Mouse (Mus musculus): Measurements from ENCODE around the gene Adgrg6.

The Adgrg6 gene

DNA sequence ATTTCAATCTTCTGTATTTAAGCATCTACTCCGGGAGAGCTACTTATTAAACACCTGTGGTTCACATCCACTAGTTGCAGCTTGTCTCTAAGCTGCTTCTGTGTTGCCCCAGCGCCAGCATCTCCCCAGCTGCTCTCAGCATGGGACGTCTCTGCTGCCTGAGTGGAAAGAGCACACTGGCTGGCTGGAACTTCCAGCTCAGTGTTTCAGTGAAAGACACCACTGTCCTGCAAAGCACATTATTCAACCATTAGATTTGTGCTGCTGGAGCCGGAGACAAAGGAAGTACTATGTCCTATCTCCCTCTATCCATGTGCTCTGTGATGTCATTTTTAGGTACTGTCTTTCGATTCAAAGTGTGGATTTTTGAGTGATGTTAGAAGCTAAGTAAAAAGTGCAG lies 63.0 kb downstream of the Adgrg6 start:
- DNase-seq: no peak

DNA sequence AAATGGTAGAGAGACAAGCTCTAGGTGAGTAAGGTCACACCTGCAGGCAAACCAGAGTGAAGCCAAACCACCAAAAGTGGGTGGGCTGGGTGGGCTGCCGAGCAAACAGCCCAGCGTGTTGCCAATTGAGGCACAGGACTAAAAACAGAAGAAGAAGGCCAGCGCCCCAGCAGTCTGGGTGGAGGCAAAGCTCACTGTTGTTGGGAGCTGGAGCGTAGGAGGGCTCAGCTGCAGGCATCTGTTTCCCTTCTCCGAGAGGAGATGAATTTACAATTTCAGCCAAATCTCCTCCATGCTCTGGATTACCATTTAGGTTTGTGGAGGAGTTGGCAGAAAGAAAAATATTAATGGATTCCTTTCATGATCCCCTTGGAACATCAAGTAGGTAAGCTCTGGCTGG lies 64.5 kb downstream of the Adgrg6 start:
- no peak for DNase-seq

DNA sequence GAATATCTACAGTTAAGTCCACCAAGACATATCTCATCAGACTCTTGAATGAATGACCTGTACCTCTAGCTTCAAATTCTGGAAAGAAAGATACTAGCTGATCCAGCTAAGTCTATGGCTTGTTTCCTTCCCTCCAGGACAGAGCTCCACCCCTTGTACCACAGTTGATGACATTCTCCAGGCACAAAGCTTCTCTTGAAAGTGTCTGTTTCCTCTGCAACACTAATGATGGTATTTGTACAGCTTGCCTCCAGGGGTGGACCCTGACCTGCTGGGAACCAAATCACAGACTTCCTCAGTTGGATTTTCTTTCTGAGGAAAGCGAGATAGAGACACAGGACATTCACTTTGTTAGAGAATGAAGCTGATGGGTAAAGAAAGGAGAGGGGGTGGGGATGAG lies 69.1 kb downstream of the Adgrg6 start:
- DNase-seq: no peak

DNA sequence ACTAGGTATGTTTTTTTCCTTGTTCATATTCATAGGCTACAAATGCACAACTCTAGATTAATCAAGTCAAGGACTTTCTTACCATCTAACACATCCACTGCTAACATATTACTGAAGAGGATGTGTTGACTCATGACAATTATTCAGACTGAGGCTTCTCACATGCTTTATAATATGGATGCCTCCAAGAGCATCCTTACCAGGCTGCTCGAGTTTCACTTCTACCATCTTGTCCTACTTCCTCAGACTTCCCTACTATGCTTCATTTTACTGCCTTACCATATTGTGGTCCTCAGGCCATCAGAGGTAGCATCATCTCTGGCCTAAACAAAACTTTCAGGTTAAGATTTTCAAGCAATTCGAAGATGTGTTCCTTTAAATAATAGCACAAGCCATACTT lies 69.8 kb downstream of the Adgrg6 start:
- no peak for DNase-seq

DNA sequence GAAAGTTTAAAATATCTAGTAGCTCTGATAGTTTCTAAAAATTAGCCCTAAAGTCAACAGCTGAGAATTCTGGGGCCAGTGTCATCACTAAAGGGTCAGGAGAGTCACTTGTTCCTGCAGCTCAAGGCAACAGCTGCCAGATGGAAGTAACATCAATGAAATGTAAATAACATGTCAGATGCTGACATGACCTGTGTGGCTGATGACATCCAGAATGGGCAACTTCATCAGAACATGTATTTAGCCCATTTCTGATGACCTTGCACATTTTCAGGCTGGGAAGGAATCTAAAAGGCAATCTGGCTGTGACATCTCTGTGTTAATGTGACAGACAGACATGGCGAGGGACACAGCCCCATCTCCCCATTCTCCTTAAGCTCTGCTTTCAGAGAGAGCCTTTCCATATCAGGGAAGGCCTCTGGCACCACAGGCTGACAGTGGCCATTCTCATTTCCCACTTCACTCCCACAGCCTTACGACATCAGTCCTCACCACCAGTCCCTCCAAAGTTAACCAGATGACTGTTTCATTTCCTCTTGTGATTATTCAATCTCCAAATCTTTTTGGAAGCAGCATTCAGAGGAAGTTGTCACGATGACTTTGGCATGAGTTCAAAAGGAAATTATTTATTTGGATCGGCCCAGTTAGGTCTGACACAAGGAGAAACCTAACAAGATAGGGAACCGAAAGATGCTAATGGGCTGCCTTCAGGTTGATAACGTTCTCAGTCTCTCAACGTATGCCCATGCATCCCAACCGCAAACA lies 70.7 kb downstream of the Adgrg6 start:
- DNase-seq: peak; percentile 8

DNA sequence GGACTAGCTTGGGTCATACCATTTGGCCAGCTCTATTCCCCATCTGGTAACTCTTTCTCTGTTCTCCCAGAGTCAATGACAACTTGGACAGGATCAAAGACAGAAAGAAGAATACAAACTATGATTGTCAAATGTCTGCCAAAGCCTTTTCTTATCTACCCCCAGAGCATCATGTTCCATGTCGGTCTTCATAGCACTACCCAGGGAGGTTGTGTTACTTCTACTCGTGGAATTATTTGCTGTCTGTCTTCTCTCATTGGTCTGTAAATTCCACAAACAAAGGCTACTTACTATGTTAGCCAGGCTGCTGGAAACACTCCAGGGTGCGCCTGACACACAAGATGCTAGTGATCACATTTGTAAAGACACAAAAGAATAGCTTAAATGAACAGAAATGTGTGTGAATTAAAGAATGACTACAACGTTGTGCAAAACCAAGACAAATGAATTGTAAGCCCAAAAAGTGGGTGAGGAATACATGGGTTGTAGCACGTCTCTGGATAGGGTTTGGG lies 74.4 kb downstream of the Adgrg6 start:
- no peak for DNase-seq

DNA sequence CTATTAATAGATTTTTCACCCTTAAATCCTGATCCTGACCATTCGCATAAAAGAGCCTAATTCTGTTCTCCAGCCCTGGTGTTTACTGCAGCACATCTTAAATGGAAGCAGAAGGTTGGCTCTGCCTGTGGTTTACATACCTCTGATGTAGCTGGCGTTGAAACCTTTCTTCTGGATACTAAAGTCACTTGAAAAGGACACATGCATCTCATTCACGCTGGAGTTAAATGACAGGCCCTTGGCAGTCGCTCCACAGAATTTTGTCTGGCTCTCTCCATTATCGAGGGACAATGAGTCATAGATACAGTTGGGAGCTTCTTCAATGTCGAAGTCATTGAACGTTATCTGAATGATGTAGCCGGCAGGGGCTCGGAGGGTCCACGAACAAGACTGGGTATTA lies 76.8 kb downstream of the Adgrg6 start:
- DNase-seq: no peak

DNA sequence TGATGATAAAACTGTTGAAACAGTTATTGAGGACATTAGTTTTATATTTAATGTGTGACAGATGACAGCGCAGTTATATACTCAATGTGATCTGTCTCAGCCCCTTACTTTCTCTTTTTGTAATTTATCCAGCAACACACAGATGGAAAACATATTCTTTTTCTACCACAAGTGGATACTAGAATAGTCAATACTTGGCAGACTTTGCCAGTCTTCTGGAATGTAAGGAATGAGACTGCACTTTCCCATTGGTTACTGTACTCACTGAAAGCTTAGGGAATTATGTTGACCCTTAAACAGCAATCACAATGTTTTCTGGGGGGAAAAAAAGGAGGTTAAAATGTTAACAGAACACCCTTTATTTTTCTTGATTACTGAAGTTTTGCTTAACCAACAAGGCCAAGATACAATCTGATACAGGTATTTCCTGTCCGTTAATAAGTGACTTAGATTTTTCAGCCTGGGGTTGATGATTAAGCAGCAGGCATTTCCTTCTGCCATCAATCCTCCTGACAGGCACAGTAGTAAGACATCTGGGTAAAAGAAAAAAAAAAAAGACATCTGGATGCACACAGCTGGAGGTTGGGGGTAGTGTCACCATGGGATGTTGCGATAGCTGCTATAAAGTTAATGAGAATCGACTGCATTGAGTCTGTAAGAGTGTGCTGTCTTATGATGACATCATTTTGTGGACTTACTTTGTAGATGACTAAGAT lies 81.5 kb downstream of the Adgrg6 start:
- DNase-seq: peak; percentile 67

DNA sequence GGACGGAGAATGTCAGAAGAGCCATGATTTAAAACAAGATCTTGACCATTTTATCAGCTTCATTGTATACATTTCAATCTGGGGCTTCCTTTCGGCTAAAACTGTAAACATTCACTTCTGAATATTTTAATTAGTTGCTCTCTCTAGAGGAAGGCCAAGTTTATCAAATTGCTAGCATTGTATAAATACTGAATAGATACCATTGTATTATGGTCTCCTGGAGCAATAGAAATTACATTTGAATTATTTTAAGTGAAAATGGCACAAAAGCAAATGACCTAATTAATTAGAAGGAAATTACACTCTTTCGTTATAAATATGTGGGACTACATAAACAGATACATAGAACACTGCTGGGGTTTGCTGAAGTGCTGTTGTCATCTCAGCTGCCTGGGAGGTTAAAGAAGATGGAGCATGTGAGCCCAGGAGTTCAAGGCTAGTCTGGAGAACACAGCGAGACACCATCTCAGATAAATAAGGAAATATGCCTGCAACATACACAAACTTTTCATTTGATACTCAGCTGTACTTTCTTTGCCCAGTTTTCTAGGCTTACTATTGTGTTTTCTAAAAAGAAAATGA lies 84.4 kb downstream of the Adgrg6 start:
- no peak for DNase-seq

DNA sequence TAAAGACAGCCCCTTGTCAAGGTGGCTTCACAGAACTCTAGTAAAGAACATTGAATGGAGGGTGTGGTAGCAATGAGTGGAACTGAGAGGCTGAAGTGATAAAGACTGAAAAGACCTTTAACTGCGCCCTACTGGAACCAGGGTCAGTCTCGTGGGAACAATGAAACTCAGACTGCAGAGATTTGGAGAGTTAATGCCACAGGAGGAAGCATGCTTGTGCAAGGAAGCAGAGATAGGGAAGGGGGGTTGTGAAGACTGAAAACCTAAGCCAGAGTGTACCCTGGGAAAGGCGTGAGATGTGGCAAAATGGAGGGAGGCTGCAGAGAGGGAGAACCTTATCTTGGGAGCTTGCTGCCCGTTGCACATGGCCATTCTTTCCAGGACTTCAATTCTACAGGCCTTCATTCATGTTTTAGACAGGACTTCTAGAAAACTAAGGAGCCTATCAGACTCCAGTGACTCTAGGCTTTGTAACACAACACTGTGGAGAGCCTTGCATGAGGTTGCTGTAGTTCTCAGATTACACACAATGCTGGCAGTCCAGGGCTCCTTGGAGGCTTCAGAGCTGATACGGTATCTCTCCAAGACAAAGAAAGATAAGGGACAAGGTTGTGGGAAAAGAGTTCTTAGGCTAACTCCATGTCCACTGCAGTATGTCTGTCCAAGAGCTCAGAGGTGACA lies 85.1 kb downstream of the Adgrg6 start:
- DNase-seq: no peak

DNA sequence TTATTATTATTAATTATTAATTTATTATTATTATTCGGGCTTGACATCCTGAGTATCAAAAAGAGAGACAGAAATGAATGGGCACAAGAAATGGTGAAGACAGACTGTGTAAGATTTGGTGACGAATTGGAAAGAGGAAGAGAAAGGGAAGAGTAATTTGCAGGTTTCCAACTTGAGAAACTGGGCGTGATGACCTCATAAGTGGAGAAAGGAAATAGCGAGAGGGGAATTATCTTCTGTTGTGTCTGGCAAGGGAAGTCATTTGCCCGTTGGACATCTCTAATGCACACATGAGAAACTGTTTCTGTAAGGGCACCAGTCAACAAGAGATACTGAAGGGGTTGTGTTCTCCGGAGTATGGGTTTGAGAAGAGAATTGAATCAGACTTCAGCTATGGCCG lies 85.6 kb downstream of the Adgrg6 start:
- no peak for DNase-seq

DNA sequence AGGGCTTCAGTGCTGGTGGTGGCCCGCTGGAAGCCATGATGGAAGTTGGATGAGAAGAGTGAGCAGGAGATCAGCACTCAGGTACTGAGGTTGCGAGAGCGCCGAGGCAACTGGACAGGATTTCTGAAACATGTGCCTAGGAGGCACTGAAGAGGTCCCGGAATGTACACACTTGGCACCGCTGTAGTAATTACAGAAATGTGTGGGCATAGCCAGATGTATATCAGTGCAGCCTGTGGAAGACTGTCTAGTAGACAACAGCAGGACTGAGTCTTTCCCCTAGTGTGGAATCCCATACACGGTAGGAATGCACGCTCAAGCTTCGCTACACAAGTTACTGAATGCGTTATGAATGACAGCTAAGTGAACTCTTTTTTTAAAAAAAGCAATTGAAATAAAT lies 86.1 kb downstream of the Adgrg6 start:
- no peak for DNase-seq

DNA sequence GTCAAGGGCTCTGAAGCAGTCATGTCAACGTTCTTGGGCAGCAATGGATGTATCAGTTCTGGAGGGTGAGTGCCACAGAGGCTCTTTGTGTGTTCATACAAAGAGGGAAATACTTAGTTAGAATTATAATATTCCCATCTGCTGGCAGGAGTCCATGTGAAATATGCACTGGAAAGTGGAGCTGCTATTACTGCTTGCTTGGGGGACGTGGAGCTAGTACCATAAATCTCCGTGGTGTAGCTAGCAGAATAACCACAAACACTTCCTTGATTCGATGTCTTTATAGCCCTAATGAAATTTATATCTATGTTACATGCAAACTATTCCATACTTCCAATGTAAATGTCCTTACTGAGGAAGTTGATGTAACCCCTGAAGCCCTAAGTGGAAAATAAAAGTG lies 91.0 kb downstream of the Adgrg6 start:
- no peak for DNase-seq

DNA sequence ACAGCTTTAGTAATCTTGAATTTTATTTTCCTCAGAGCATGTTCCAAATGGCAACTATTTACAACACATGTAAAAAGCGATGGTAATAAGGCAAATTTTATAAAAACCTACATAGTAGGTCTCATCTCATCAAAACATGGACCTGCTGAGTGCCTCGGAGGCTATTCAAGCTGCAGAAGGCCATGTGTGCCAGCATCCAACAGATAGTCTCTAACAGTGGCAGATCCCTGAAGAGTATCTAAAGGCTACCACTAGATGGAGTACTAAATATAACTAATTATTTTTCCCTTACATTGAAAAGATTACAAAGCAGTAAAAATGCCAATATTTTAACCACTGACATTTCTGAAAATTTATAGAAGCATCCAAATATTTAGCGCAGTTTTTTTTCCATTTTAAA lies 93.6 kb downstream of the Adgrg6 start:
- DNase-seq: no peak

DNA sequence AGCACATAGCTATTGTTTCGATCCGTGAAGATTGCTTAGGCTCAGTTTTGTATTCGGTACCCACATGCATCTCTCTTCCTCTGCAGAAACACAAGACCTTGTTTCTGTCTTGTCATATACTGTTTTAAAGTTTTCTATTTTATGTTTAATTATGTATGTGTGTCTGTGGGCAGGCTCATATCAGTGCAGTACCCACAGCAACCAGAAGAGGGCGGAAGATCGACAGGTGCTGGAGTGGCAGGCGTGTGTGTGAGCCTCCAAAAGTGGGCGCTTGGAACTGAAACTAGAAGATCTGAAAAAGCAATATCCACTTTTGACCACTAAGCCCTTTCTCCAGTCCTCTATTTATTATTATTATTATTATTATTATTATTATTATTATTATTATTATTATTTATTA lies 95.4 kb downstream of the Adgrg6 start:
- DNase-seq: no peak

DNA sequence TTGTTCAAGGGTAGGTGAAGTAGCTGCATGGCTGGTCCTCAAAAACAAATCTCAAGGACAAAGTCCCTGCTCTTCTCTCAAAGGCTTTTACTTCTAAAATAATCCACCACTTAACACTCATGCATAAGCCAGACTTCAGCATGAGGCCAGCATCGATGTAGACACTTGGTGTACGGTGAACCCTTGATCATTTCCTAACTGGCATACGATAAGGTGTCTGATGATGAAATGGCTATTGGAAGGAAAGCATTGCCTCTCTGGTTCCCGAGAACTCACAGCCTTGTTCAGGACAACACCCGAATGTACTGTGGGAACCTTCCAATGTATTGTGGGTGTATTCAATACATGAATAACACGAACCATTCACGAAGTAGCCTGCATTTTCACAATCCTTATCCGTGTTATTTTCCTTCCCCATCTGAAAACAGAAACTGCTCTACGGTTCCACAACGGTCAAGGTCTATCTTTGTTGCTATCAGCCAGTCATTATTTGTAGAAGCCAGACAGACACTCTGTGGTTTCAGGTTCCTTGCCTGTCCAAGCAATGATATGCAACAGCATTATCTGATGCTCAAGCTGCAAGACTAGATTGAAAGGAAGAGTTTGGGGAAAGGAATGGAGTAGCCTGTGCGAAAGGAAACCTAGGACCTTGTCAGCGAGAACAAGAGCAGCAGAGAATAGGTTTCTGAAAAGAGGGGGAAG lies 99.7 kb downstream of the Adgrg6 start:
- DNase-seq: no peak

DNA sequence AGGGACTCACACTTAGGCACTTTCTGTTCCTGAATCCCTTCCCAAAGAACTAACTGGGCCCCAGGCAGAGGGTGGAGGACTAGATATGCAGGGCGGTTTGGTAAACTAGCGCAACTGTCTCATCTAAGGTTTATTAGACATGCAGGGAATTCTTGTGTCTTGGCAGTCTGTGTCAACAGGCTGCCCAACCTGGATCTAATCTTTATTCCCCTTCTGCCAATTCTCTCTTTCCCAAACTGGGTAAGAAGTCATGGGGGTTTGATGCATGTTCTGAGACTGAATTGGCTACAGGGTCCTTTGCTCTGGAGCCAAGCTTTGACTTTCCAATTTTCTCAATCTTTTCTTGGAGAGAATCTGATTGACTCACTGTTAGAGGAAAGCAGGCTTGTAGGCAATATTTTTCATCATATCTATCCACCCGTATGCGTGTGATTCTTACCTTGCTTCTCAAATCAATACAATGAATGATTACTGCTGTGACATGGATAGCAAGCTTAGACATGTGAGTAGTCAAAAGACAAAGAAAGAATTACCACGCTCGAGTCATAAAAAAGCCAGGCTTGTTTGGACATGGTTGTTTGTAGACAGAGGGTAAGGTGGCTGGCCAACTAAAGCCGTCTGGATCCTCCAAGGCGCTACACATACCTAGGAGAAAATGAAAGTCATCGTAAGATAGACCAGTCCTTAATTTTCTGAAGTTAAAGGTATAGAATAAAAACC lies 104.4 kb downstream of the Adgrg6 start:
- no peak for DNase-seq

DNA sequence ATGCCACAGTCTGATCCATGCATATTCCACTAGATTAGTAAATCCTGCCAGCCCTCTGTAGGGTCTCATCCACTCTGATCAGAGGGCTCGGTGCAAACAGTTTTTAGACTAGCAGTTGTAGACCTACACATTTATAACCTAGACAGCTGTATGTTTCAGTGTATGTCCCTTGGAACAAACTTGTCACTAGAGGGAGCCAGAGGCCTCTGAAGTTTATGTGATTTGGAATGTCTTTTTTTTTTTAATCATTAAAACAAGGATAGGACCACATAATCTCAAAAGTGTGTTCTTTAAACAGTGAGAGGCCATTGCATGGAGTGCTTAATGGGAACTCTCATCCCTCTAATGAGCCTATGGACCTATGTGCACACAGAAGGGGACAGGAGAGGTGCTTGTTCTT lies 141.4 kb downstream of the Adgrg6 start:
- peak; percentile 60 for DNase-seq

DNA sequence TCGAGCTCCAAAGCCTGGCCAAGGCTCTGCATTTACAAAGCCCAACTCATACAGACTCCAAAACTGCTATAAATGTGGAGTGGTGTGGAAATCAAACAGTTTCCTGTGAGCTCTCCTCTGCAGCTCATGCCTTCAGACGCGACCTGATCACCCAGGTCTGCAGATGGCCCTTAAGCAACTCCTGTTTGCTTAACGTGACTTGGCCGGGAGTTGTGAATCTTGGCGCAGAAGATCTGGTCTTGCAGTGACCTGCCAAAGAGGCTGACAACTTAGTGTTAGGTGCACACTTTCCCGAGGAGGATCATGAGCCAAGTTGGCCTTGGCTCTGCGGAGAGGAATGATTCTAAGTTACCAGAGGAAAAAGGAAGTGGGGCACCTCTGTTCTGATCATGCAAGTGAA lies 143.7 kb downstream of the Adgrg6 start:
- no peak for DNase-seq

DNA sequence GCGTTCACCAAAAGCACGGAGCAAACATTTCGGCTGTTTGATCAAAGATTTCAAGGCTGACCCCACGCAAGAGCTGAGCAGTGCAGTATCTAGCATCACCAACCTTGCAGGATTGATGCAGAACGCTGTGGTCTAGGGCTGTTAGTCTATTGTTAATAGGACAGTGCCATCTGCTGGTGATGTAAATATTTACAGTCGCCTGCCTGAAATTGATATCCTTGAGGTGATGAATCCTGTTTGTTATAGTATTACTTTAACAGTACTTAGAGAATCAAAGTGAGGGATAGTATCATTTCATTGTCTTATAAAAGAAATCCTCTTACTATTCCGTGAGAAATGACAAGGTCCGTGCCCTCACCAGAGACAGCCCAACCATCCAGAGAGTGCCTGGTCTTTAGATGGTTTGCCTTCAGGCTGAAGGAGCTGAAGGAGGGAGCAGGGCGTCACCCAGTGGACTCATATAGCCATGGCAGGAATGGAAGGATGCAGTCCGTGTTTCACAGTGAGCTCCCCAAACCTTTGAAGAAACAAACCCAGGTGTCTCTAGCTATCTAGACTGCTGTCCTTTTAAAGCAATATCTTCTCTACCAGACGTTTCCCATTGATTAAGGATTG lies 154.3 kb downstream of the Adgrg6 start:
- DNase-seq: peak; percentile 75

DNA sequence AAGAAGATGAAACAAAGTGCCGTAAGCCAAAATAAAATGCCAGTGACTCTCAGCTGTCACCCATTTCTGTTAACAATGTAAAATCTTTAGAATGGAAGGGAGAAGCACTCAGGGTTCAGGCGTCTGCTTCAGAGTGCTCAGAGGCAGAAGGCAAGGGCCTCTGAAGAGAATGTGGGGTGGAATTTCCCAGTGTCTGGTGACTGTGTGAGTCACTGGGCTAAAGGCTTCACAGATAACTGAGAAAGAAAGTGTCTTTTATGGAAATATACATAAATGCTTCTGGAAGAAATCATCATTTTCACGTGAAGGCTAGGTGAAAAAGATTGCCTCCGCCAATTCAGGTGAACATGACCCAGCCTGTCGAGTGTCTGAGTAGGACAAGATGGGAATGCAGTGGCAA lies 159.9 kb downstream of the Adgrg6 start:
- no peak for DNase-seq
